Mouse (Mus musculus): ENCODE measurements at regions not wholly inside any gene's neighbourhood (a gene's known extent, or its start where the extent isn't known, plus 50 kb on each side); places are given as distances from the start of the nearest gene placed in this dataset.

- peak; percentile 36 for DNase-seq (ENCODE audit: low read depth, low spot score)
Observed at GRCm38 (mm10) chr2:72541246-72541645, 65.3 kb downstream of the Cdca7 start.

- DNase-seq (ENCODE audit: low read depth, low spot score): no peak
Observed at GRCm38 (mm10) chr2:72545453-72545852, 69.5 kb downstream of the Cdca7 start.

- DNase-seq (ENCODE audit: low read depth, low spot score): no peak
Observed at GRCm38 (mm10) chr2:72546476-72546875, 70.5 kb downstream of the Cdca7 start.

GRCm38 (mm10) chr2:72546963-72547362, 71.0 kb downstream of the Cdca7 start:
- no peak for DNase-seq (ENCODE audit: low read depth, low spot score)

GRCm38 (mm10) chr2:72551268-72551667, 75.3 kb downstream of the Cdca7 start:
- no peak for DNase-seq (ENCODE audit: low read depth, low spot score)

GRCm38 (mm10) chr2:72554603-72555002, 78.6 kb downstream of the Cdca7 start:
- no peak for DNase-seq (ENCODE audit: low read depth, low spot score)

- DNase-seq (ENCODE audit: low read depth, low spot score): no peak
Observed at GRCm38 (mm10) chr2:72555116-72555515, 79.2 kb downstream of the Cdca7 start.

GRCm38 (mm10) chr2:72555556-72555955, 79.6 kb downstream of the Cdca7 start:
- DNase-seq (ENCODE audit: low read depth, low spot score): no peak

GRCm38 (mm10) chr2:72556064-72556821, 80.3 kb downstream of the Cdca7 start:
- no peak for DNase-seq (ENCODE audit: low read depth, low spot score)

GRCm38 (mm10) chr2:72557161-72557560, 81.2 kb downstream of the Cdca7 start:
- DNase-seq (ENCODE audit: low read depth, low spot score): no peak

- DNase-seq (ENCODE audit: low read depth, low spot score): no peak
Observed at GRCm38 (mm10) chr2:72557565-72558260, 81.8 kb downstream of the Cdca7 start.

GRCm38 (mm10) chr2:72561383-72561782, 85.4 kb downstream of the Cdca7 start:
- no peak for DNase-seq (ENCODE audit: low read depth, low spot score)

GRCm38 (mm10) chr2:72578322-72578721, 102.4 kb downstream of the Cdca7 start:
- DNase-seq (ENCODE audit: low read depth, low spot score): no peak

- DNase-seq (ENCODE audit: low read depth, low spot score): no peak
Observed at GRCm38 (mm10) chr2:72581136-72581535, 105.2 kb downstream of the Cdca7 start.

- DNase-seq (ENCODE audit: low read depth, low spot score): peak; percentile 89
Observed at GRCm38 (mm10) chr2:72588814-72589213, 112.9 kb downstream of the Cdca7 start.

GRCm38 (mm10) chr2:72592011-72592410, 116.1 kb downstream of the Cdca7 start:
- DNase-seq (ENCODE audit: low read depth, low spot score): no peak

GRCm38 (mm10) chr2:72596994-72597925, 121.3 kb downstream of the Cdca7 start:
- DNase-seq (ENCODE audit: low read depth, low spot score): no peak

GRCm38 (mm10) chr2:72597941-72598340, 122.0 kb downstream of the Cdca7 start:
- no peak for DNase-seq (ENCODE audit: low read depth, low spot score)

GRCm38 (mm10) chr2:72600723-72601122, 124.8 kb downstream of the Cdca7 start:
- no peak for DNase-seq (ENCODE audit: low read depth, low spot score)

- DNase-seq (ENCODE audit: low read depth, low spot score): peak; percentile 89
Observed at GRCm38 (mm10) chr2:72602152-72602551, 126.2 kb downstream of the Cdca7 start.

GRCm38 (mm10) chr2:72612221-72612620, 136.3 kb downstream of the Cdca7 start:
- no peak for DNase-seq (ENCODE audit: low read depth, low spot score)

GRCm38 (mm10) chr2:72614256-72614655, 138.3 kb downstream of the Cdca7 start:
- peak; percentile 68 for DNase-seq (ENCODE audit: low read depth, low spot score)
